Mouse (Mus musculus): ENCODE data around the gene Thada.

DNA sequence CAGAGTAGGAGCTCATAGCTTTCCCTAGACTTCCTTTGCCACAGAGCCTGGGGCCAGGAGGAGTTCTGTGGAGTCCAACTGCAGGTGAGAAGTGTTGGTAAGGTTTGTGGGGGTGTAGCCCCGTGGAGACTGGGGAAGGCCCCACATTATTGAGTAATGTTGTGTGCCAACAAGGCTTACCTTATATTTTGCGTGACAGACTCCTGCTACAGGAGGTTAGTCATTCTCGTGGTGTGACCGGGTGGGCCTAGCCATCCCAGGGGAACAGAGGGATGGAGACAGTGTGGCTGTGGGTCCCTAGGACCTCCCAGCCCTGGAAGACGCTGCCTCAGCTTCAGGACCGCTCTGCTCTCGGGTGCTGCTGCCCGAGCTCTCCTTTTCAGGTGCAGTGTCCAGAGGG is 301.9 kb downstream of the Thada start:
- TF ChIP-seq CTCF (IDR thresholded peaks at IDR 0.05) = no peak
- no peak for TF ChIP-seq POLR2A (IDR thresholded peaks at IDR 0.05; ENCODE audit: insufficient read depth, low read depth, low read length)

Measured in heart, adult 2 months (tissue).